Mouse (Mus musculus) forebrain, postnatal 0 days (tissue): ENCODE measurements around the gene Ankrd44. TPM values are rescaled to one million over a fixed set of nuclear protein-coding genes. Genes with fewer than 3 reads are reported as not detected.

Experiments used
- ATAC-seq: fragments of 200-750 bp; cut with Nextera tagmentation; 2 replicates; pipeline ENCODE4 v1.8.0; 2017; ENCODE audit warnings: mild to moderate bottlenecking, moderate library complexity
- DNase-seq: peaks from one replicate; pipeline ENCODE4 v3.0.0-alpha.2; 2015
- H3K27ac ChIP-seq: fragments of 300-500 bp; sonication (generic); 2 replicates; pipeline ENCODE4 v1.5.1; 2014; ENCODE audit warnings: low read depth, mild to moderate bottlenecking, antibody characterized with exemption, low read length, moderate library complexity, mixed read lengths
- H3K27me3 ChIP-seq: fragments of 300-500 bp; sonication (generic); 2 replicates; pipeline ENCODE4 v1.6.1; 2014; ENCODE audit warnings: mild to moderate bottlenecking, low read length, mixed read lengths; ENCODE audit not compliant: insufficient read depth
- H3K36me3 ChIP-seq: fragments of 300-500 bp; sonication (generic); 2 replicates; pipeline ENCODE4 v1.6.1; 2014; ENCODE audit warnings: mild to moderate bottlenecking, moderate library complexity; ENCODE audit not compliant: insufficient read depth
- H3K4me1 ChIP-seq: fragments of 300-500 bp; sonication (generic); 2 replicates; pipeline ENCODE4 v1.6.1; 2014; ENCODE audit warnings: antibody characterized with exemption; ENCODE audit not compliant: insufficient read depth
- H3K4me2 ChIP-seq: fragments of 300-500 bp; sonication (generic); 2 replicates; pipeline ENCODE4 v1.6.1; 2014; ENCODE audit warnings: low read depth, mild to moderate bottlenecking, moderate library complexity
- H3K4me3 ChIP-seq: fragments of 300-500 bp; sonication (generic); 2 replicates; pipeline ENCODE4 v1.5.1; 2014; ENCODE audit warnings: low read depth, low read length, mixed read lengths
- H3K9ac ChIP-seq: fragments of 300-500 bp; sonication (generic); 2 replicates; pipeline ENCODE4 v1.6.1; 2014; ENCODE audit warnings: mild to moderate bottlenecking
- H3K9me3 ChIP-seq: fragments of 300-500 bp; sonication (generic); 2 replicates; pipeline ENCODE4 v1.6.1; 2016; ENCODE audit warnings: low read length
- CTCF ChIP-seq: sonication (generic); IDR thresholded peaks from 2 replicates; pipeline ENCODE4 v1.5.1; 2016; ENCODE audit warnings: antibody characterized with exemption, control low read depth, low read depth
- WGBS: fragments of 180-500 bp; shearing (Covaris S2); extraction: QIAGEN DNeasy Blood & Tissue Kit; methylation state at CpG from one replicate; pipeline ENCODE4 v1.1.7; 2014; 5-methylcytosine and 5-hydroxymethylcytosine counted together
- polyA plus RNA-seq: library from polyadenylated mRNA; unstranded; fragments of >200 nt; fragmentation: Nextera tagmentation; extraction: Ambion mirVana; gene quantifications from 2 replicates; pipeline ENCODE4 v1.2.1, GENCODE M21; 2015
- total RNA-seq: library from RNA; depleted of rRNA; stranded (reverse); fragments of >200 nt; gene quantifications from 2 replicates; pipeline ENCODE4 v1.2.3, GENCODE M21; 2014

Ankrd44 gene
- total and polyA plus RNA-seq, 2 experiments from 2014 or later = 12.8 to 88.1 TPM

GRCm38 (mm10) chr1:54932456-54933115, 6.4 kb upstream of the Ankrd44 start:
- 69% methylated on average over 1 of the region's 1 CpGs for WGBS
- TF ChIP-seq CTCF = no peak
- no peak overlapping the region for H3K9ac ChIP-seq
- no peaks in the 10 kb centered on the region for H3K9me3 ChIP-seq
- DNase-seq = no peak
- no peaks in the 10 kb centered on the region for H3K4me1 ChIP-seq
- H3K27me3 ChIP-seq = no peaks in the 10 kb centered on the region
- no peak overlapping the region for H3K4me2 ChIP-seq
- no peak overlapping the region for H3K4me3 ChIP-seq
- H3K27ac ChIP-seq = no peak overlapping the region
- no peak for ATAC-seq
- no peaks in the 10 kb centered on the region for H3K36me3 ChIP-seq

GRCm38 (mm10) chr1:54931231-54931630, 5.0 kb upstream of the Ankrd44 start:
- Histone ChIP-seq H3K4me1 (no peaks in the 10 kb centered on the region), H3K9me3 (no peaks in the 10 kb centered on the region), H3K9ac (no peak overlapping the region), H3K27ac (no peak overlapping the region), H3K27me3 (no peaks in the 10 kb centered on the region), H3K4me3 (no peak overlapping the region), H3K36me3 (no peaks in the 10 kb centered on the region), H3K4me2 (no peak overlapping the region)
- 81% methylated on average over 5 of the region's 5 CpGs for WGBS
- ATAC-seq = no peak
- DNase-seq = no peak
- TF ChIP-seq CTCF = no peak

GRCm38 (mm10) chr1:54930670-54931200, 4.5 kb upstream of the Ankrd44 start:
- ATAC-seq (no peak), DNase-seq (no peak)
- H3K9me3 ChIP-seq = no peaks in the 10 kb centered on the region
- no peak overlapping the region for H3K9ac ChIP-seq
- H3K27ac ChIP-seq = no peak overlapping the region
- no peaks in the 10 kb centered on the region for H3K4me1 ChIP-seq
- TF ChIP-seq CTCF = no peak
- H3K36me3 ChIP-seq = no peaks in the 10 kb centered on the region
- H3K27me3 ChIP-seq = no peaks in the 10 kb centered on the region
- 56% methylated on average over 8 of the region's 8 CpGs for WGBS
- H3K4me2 ChIP-seq = no peak overlapping the region
- H3K4me3 ChIP-seq = no peak overlapping the region

- Histone ChIP-seq H3K27me3 (no peaks in the 10 kb centered on the region), H3K4me3 (peak overlapping the region; percentile 56), H3K9ac (peak overlapping the region; percentile 90), H3K4me2 (peak overlapping the region; percentile 85), H3K4me1 (peaks cover 10% of the 10 kb centered on the region; the same call in 1 of the 2 replicates), H3K36me3 (no peaks in the 10 kb centered on the region), H3K27ac (peak overlapping the region; percentile 94), H3K9me3 (no peaks in the 10 kb centered on the region)
- 2% methylated on average over 26 of the region's 30 CpGs for WGBS
- ATAC-seq (peak; percentile 21), DNase-seq (peak; percentile 57)
- TF ChIP-seq CTCF = no peak
These were observed 694 bp downstream of the Ankrd44 start for GRCm38 (mm10) chr1:54925451-54925934.

- ATAC-seq (no peak), DNase-seq (no peak)
- H3K27ac ChIP-seq = no peak overlapping the region
- peak overlapping the region; percentile 90 for H3K9ac ChIP-seq
- H3K4me1 ChIP-seq = peaks cover 10% of the 10 kb centered on the region; the same call in 1 of the 2 replicates
- H3K27me3 ChIP-seq = no peaks in the 10 kb centered on the region
- no peak for TF ChIP-seq CTCF
- H3K4me2 ChIP-seq = peak overlapping the region; percentile 85
- 42% methylated on average over 7 of the region's 7 CpGs for WGBS
- no peaks in the 10 kb centered on the region for H3K36me3 ChIP-seq
- H3K9me3 ChIP-seq = no peaks in the 10 kb centered on the region
- H3K4me3 ChIP-seq = peak overlapping the region; percentile 56
These were observed 1.4 kb downstream of the Ankrd44 start for GRCm38 (mm10) chr1:54924760-54925159.

- DNase-seq (no peak), ATAC-seq (no peak)
- H3K27ac ChIP-seq = no peak overlapping the region
- H3K9me3 ChIP-seq = no peaks in the 10 kb centered on the region
- H3K4me1 ChIP-seq = peaks cover 10% of the 10 kb centered on the region; the same call in 1 of the 2 replicates
- no peak overlapping the region for H3K9ac ChIP-seq
- H3K36me3 ChIP-seq = no peaks in the 10 kb centered on the region
- H3K27me3 ChIP-seq = no peaks in the 10 kb centered on the region
- 82% methylated on average over 4 of the region's 4 CpGs for WGBS
- peak overlapping the region; percentile 85 for H3K4me2 ChIP-seq
- H3K4me3 ChIP-seq = no peak overlapping the region
- no peak for TF ChIP-seq CTCF
These were observed 1.9 kb downstream of the Ankrd44 start for GRCm38 (mm10) chr1:54924309-54924685.

GRCm38 (mm10) chr1:54923366-54924308, 2.5 kb downstream of the Ankrd44 start:
- Histone ChIP-seq H3K36me3 (no peaks in the 10 kb centered on the region), H3K4me1 (peaks cover 10% of the 10 kb centered on the region; the same call in 1 of the 2 replicates), H3K4me3 (no peak overlapping the region), H3K9me3 (no peaks in the 10 kb centered on the region), H3K4me2 (no peak overlapping the region), H3K27me3 (no peaks in the 10 kb centered on the region), H3K9ac (no peak overlapping the region), H3K27ac (no peak overlapping the region)
- ATAC-seq (no peak), DNase-seq (no peak)
- TF ChIP-seq CTCF = no peak
- WGBS = 89% methylated on average over 6 of the region's 6 CpGs
